Mouse (Mus musculus) C2C12 (cell line): Measurements from ENCODE around the gene Lhfpl1. TPM values are rescaled to one million over a fixed set of nuclear protein-coding genes. Genes with fewer than 3 reads are reported as not detected.
"Not testable (repeated sequence)": the region's sequence is repeated elsewhere in the genome, so short reads cannot be mapped to it uniquely, and the experiment has no call there.

ENCODE experiments used
- H3K27me3 ChIP-seq: one replicate; pipeline ENCODE4 v1.6.1; 2011; ENCODE audit not compliant: control insufficient read depth, insufficient read depth, insufficient read length
- H3K36me3 ChIP-seq: one replicate; pipeline ENCODE4 v1.6.1; 2011; ENCODE audit not compliant: control insufficient read depth, insufficient read depth
- H3K4me3 ChIP-seq: one replicate; pipeline ENCODE4 v1.5.1; 2011; ENCODE audit warnings: mild to moderate bottlenecking, control low read depth; ENCODE audit not compliant: poor library complexity, insufficient read depth, severe bottlenecking
- H3K79me2 ChIP-seq: one replicate; pipeline ENCODE4 v1.6.1; 2011; ENCODE audit not compliant: control insufficient read depth, insufficient read depth
- H3K79me3 ChIP-seq: one replicate; pipeline ENCODE4 v1.6.1; 2011; ENCODE audit warnings: low read depth, control low read depth
- H3ac ChIP-seq: one replicate; pipeline ENCODE3; 2011; ENCODE audit warnings: low read depth; ENCODE audit not compliant: control insufficient read depth, insufficient read length
- CEBPB ChIP-seq: IDR thresholded peaks from one replicate; pipeline ENCODE4 v1.6.1; 2011; ENCODE audit warnings: low read depth, mild to moderate bottlenecking, control low read depth, moderate library complexity
- CTCF ChIP-seq: IDR thresholded peaks from one replicate; pipeline ENCODE4 v1.5.1; 2011; ENCODE audit not compliant: control insufficient read depth, insufficient read depth, insufficient read length
- FOSL1 ChIP-seq: IDR thresholded peaks from one replicate; pipeline ENCODE4 v1.8.0; 2011; ENCODE audit warnings: mild to moderate bottlenecking, low read length; ENCODE audit not compliant: poor library complexity, insufficient read depth, severe bottlenecking
- MAX ChIP-seq: IDR thresholded peaks from one replicate; pipeline ENCODE4 v1.6.1; 2011; ENCODE audit warnings: mild to moderate bottlenecking, control low read depth
- MYOD1 ChIP-seq: IDR thresholded peaks from one replicate; pipeline ENCODE4 v1.6.1; 2011; ENCODE audit warnings: low read depth; ENCODE audit not compliant: control insufficient read depth, insufficient read length
- MYOG ChIP-seq: IDR thresholded peaks from one replicate; pipeline ENCODE4 v1.6.1; 2011; ENCODE audit not compliant: control insufficient read depth, insufficient read length; ENCODE audit errors: extremely low read depth
- USF1 ChIP-seq: IDR thresholded peaks from one replicate; pipeline ENCODE4 v1.6.1; 2011; ENCODE audit warnings: low read depth, mild to moderate bottlenecking, control low read depth, moderate library complexity
- polyA plus RNA-seq: library from polyadenylated mRNA; unstranded; fragments of >200 nt; fragmentation: generic; extraction: Trizol; gene quantifications from one replicate; pipeline ENCODE4 v1.2.1, GENCODE M21; 2012; ENCODE audit warnings: missing spikeins

Lhfpl1 gene
- polyA plus RNA-seq, 1 experiment = 0.11 TPM

- no peak for TF ChIP-seq MYOD1
- no peak for TF ChIP-seq MAX
- no peak for TF ChIP-seq FOSL1
- no peak for TF ChIP-seq MYOG
- TF ChIP-seq CTCF = no peak
- no peak for TF ChIP-seq CEBPB
- no peak for TF ChIP-seq USF1
- Histone ChIP-seq H3K36me3 (no peaks in the 10 kb centered on the region), H3ac (no peak overlapping the region), H3K4me3 (no peak overlapping the region), H3K27me3 (no peaks in the 10 kb centered on the region), H3K79me3 (no peaks in the 10 kb centered on the region), H3K79me2 (no peaks in the 10 kb centered on the region)
Observed at GRCm38 (mm10) chrX:145308555-145308954, 40.3 kb downstream of the Lhfpl1 start.

GRCm38 (mm10) chrX:145307174-145307573, 41.7 kb downstream of the Lhfpl1 start:
- no peak overlapping the region for H3ac ChIP-seq
- no peak for TF ChIP-seq USF1
- TF ChIP-seq CEBPB = no peak
- TF ChIP-seq CTCF = no peak
- TF ChIP-seq FOSL1 = no peak
- TF ChIP-seq MYOG = no peak
- no peak for TF ChIP-seq MAX
- no peak for TF ChIP-seq MYOD1
- H3K79me2 ChIP-seq = no peaks in the 10 kb centered on the region
- no peak overlapping the region for H3K4me3 ChIP-seq
- no peaks in the 10 kb centered on the region for H3K79me3 ChIP-seq
- H3K27me3 ChIP-seq = no peaks in the 10 kb centered on the region
- H3K36me3 ChIP-seq = no peaks in the 10 kb centered on the region

DNA sequence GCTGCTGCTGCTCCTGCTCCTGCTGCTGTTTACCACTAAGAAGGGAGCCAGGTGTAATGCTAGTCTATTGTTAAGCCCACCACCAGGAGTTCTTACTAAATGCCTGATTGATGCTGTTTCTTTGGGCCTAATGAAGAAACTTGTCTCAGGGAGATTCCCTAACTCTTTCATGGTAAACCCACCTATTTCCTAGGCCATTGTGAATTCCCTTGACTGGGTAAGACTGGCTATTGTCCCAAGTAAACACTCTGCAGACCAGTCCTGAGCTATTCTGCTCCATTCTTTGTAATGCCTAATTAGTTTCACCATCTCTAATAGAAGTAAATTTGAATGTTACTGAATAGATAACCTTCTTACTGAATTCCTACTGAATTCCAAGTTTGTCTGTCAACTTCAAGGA, 48.7 kb downstream of the Lhfpl1 start:
- not testable (repeated sequence) for H3K79me3 ChIP-seq, H3K79me2 ChIP-seq, H3K27me3 ChIP-seq, H3K4me3 ChIP-seq, H3K36me3 ChIP-seq, H3ac ChIP-seq

DNA sequence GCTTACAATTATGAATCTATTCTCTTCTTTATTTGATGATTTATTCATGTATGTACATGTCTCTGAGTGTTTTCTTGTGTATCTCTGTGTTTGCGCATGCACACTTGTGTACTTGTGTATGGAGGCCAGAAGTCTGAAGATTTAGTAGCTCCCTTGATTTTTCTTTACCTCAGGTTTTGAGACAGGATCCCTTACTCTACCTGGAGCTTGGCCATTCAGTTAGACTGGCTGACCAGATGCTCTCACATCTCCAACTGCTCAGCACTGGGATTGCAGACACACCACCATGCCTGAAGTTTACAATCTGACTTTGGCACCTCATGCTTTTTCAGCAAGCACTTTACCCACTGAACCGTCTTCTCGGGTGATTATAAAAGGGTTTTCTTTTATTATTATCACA, 76.7 kb downstream of the Lhfpl1 start:
- Histone ChIP-seq H3K79me3 (no peaks in the 10 kb centered on the region), H3K4me3 (no peak overlapping the region), H3ac (no peak overlapping the region), H3K79me2 (no peaks in the 10 kb centered on the region), H3K36me3 (no peaks in the 10 kb centered on the region), H3K27me3 (no peaks in the 10 kb centered on the region)
- TF ChIP-seq USF1 (no peak), MYOD1 (no peak), CTCF (no peak), FOSL1 (no peak), MAX (no peak), CEBPB (no peak), MYOG (no peak)

- Histone ChIP-seq H3ac (no peak overlapping the region), H3K79me2 (no peaks in the 10 kb centered on the region), H3K4me3 (no peak overlapping the region), H3K36me3 (no peaks in the 10 kb centered on the region), H3K27me3 (no peaks in the 10 kb centered on the region), H3K79me3 (no peaks in the 10 kb centered on the region)
- no peak for TF ChIP-seq FOSL1
- TF ChIP-seq CEBPB = no peak
Observed at GRCm38 (mm10) chrX:145271768-145272167, 77.1 kb downstream of the Lhfpl1 start.

- H3K36me3 ChIP-seq = no peaks in the 10 kb centered on the region
- H3K79me2 ChIP-seq = no peaks in the 10 kb centered on the region
- no peaks in the 10 kb centered on the region for H3K79me3 ChIP-seq
- TF ChIP-seq MAX (no peak), MYOD1 (no peak), CEBPB (no peak), USF1 (no peak), FOSL1 (no peak), MYOG (no peak), CTCF (no peak)
- H3K4me3 ChIP-seq = no peak overlapping the region
- no peak overlapping the region for H3ac ChIP-seq
- H3K27me3 ChIP-seq = no peaks in the 10 kb centered on the region
Observed at GRCm38 (mm10) chrX:145261803-145262202, 87.1 kb downstream of the Lhfpl1 start.

Other genes starting within 250 kb of the Lhfpl1 start
- 7.0 TPM for gene Amot, start 156.1 kb upstream of the Lhfpl1 start, polyA plus RNA-seq